Mouse (Mus musculus): Measurements from ENCODE around the gene Cenpf.

Gene Cenpf

GRCm38 (mm10) chr1:189687654-189688387, at the start of gene Cenpf:
Gene Cenpf (minus strand): TSS chr1:189688086.
- DNase-seq (ENCODE audit: low read depth): peak; percentile 97

- DNase-seq (ENCODE audit: low read depth): no peak
These were observed 44.3 kb upstream of the Cenpf start for GRCm38 (mm10) chr1:189732156-189732555.

GRCm38 (mm10) chr1:189731697-189732096, 43.8 kb upstream of the Cenpf start:
- DNase-seq (ENCODE audit: low read depth): no peak

- no peak for DNase-seq (ENCODE audit: low read depth)
These were observed 41.4 kb upstream of the Cenpf start for GRCm38 (mm10) chr1:189729141-189729815.

- DNase-seq (ENCODE audit: low read depth): no peak
These were observed 40.9 kb upstream of the Cenpf start for GRCm38 (mm10) chr1:189728784-189729115.

GRCm38 (mm10) chr1:189727884-189728783, 40.2 kb upstream of the Cenpf start, which contains the start of gene Ptpn14:
Gene Ptpn14 (plus strand): TSS chr1:189728268.
- DNase-seq (ENCODE audit: low read depth): no peak

GRCm38 (mm10) chr1:189727346-189727883, 39.5 kb upstream of the Cenpf start:
- DNase-seq (ENCODE audit: low read depth): no peak

GRCm38 (mm10) chr1:189726121-189726520, 38.2 kb upstream of the Cenpf start:
- DNase-seq (ENCODE audit: low read depth): no peak

GRCm38 (mm10) chr1:189718600-189718999, 30.7 kb upstream of the Cenpf start:
- DNase-seq (ENCODE audit: low read depth): no peak

- DNase-seq (ENCODE audit: low read depth): no peak
These were observed 29.7 kb upstream of the Cenpf start for GRCm38 (mm10) chr1:189717546-189717945.

GRCm38 (mm10) chr1:189715915-189716797, 28.3 kb upstream of the Cenpf start:
- DNase-seq (ENCODE audit: low read depth): no peak

- no peak for DNase-seq (ENCODE audit: low read depth)
These were observed 21.1 kb upstream of the Cenpf start for GRCm38 (mm10) chr1:189709001-189709400.

- DNase-seq (ENCODE audit: low read depth): no peak
These were observed 19.5 kb upstream of the Cenpf start for GRCm38 (mm10) chr1:189707419-189707818.

GRCm38 (mm10) chr1:189707014-189707413, 19.1 kb upstream of the Cenpf start:
- DNase-seq (ENCODE audit: low read depth): no peak

- no peak for DNase-seq (ENCODE audit: low read depth)
These were observed 18.3 kb upstream of the Cenpf start for GRCm38 (mm10) chr1:189706040-189706645.

GRCm38 (mm10) chr1:189703591-189703990, 15.7 kb upstream of the Cenpf start:
- DNase-seq (ENCODE audit: low read depth): no peak

GRCm38 (mm10) chr1:189703156-189703555, 15.3 kb upstream of the Cenpf start:
- DNase-seq (ENCODE audit: low read depth): no peak

GRCm38 (mm10) chr1:189700990-189701389, 13.1 kb upstream of the Cenpf start:
- DNase-seq (ENCODE audit: low read depth): peak; percentile 48

GRCm38 (mm10) chr1:189700186-189700585, 12.3 kb upstream of the Cenpf start:
- DNase-seq (ENCODE audit: low read depth): no peak

- DNase-seq (ENCODE audit: low read depth): no peak
These were observed 10.5 kb upstream of the Cenpf start for GRCm38 (mm10) chr1:189698416-189698815.

GRCm38 (mm10) chr1:189695321-189695720, 7.4 kb upstream of the Cenpf start:
- DNase-seq (ENCODE audit: low read depth): no peak
